Mouse (Mus musculus) G1E (cell line): ENCODE data around the gene Icam4.

Experiments used
- CTCF ChIP-seq: IDR thresholded peaks from 2 replicates; pipeline ENCODE4 v1.5.1; 2012; ENCODE audit warnings: low read depth, low read length, inconsistent platforms, mixed read lengths
- GATA1 ChIP-seq: IDR thresholded peaks from 2 replicates; pipeline ENCODE4 v1.6.1; 2012; ENCODE audit warnings: borderline replicate concordance, low read length, inconsistent platforms, mixed read lengths
- GATA2 ChIP-seq: IDR thresholded peaks from 2 replicates; pipeline ENCODE4 v1.6.1; 2012; ENCODE audit warnings: low read depth, low read length, inconsistent platforms, borderline replicate concordance
- POLR2AphosphoS5 ChIP-seq: IDR thresholded peaks from 2 replicates; pipeline ENCODE4 v1.6.1; 2012; ENCODE audit warnings: low read depth, low read length, inconsistent platforms; ENCODE audit not compliant: insufficient replicate concordance
- TAL1 ChIP-seq: conservative IDR thresholded peaks from 2 replicates; pipeline ENCODE4 v1.6.1; 2012; ENCODE audit warnings: low read depth, low read length, inconsistent platforms, mixed read lengths

- TF ChIP-seq CTCF = no peak
- TF ChIP-seq GATA1 = no peak
- no peak for TF ChIP-seq TAL1
- no peak for TF ChIP-seq POLR2AphosphoS5
- no peak for TF ChIP-seq GATA2
These were observed 3.8 kb upstream of the Icam4 start for GRCm38 (mm10) chr9:21025258-21025810.
